Mouse (Mus musculus) stomach, postnatal 0 days (tissue): ENCODE data around the gene Eif2ak2.

Source experiments
- CTCF ChIP-seq: IDR thresholded peaks from 2 replicates; pipeline ENCODE4 v1.5.1; 2016; ENCODE audit warnings: antibody characterized with exemption, low read depth, mild to moderate bottlenecking, moderate library complexity
- EP300 ChIP-seq: optimal IDR thresholded peaks from 2 replicates; pipeline ENCODE3; 2016; ENCODE audit warnings: antibody characterized with exemption

- no peak for TF ChIP-seq CTCF
- no peak for TF ChIP-seq EP300
Observed at GRCm38 (mm10) chr17:78891020-78891419, 8.6 kb upstream of the Eif2ak2 start.
